Mouse (Mus musculus) gastrocnemius, adult 18-20 months (tissue): ENCODE results near the gene Oas1g. TPM values are rescaled to one million over a fixed set of nuclear protein-coding genes. Genes with fewer than 3 reads are reported as not detected.
"Not testable (repeated sequence)": the region's sequence is repeated elsewhere in the genome, so short reads cannot be mapped to it uniquely, and the experiment has no call there.

Experiments
- DNase-seq: peaks from one replicate; pipeline ENCODE4 v3.0.0; 2021; ENCODE audit warnings: low spot score
- total RNA-seq, 2 experiments: library from RNA; stranded (reverse); gene quantifications; 2 replicates each; pipeline ENCODE4 v1.2.3; 2021

The Oas1g gene
- total RNA-seq, 2 experiments from 2014 or later = not detected

GRCm38 (mm10) chr5:120890991-120891390 lies 3.6 kb upstream of the Oas1g start:
- no peak for DNase-seq

- no peak for DNase-seq
Observed at GRCm38 (mm10) chr5:120890026-120890425, 2.6 kb upstream of the Oas1g start.

- DNase-seq = not testable (repeated sequence)
Observed at GRCm38 (mm10) chr5:120888294-120888815, 942 bp upstream of the Oas1g start.

- no peak for DNase-seq
Observed at GRCm38 (mm10) chr5:120887831-120888230, 418 bp upstream of the Oas1g start.

GRCm38 (mm10) chr5:120881681-120882080 lies 5.7 kb downstream of the Oas1g start:
- DNase-seq = not testable (repeated sequence)

- not testable (repeated sequence) for DNase-seq
Observed at GRCm38 (mm10) chr5:120878803-120879202, 8.6 kb downstream of the Oas1g start.

- not testable (repeated sequence) for DNase-seq
Observed at GRCm38 (mm10) chr5:120877407-120877806, 10.0 kb downstream of the Oas1g start.

GRCm38 (mm10) chr5:120876839-120877238 lies 10.6 kb downstream of the Oas1g start:
- DNase-seq = not testable (repeated sequence)

GRCm38 (mm10) chr5:120871469-120871868 lies 15.9 kb downstream of the Oas1g start:
- no peak for DNase-seq

- no peak for DNase-seq
Observed at GRCm38 (mm10) chr5:120870782-120871181, 16.6 kb downstream of the Oas1g start.

- no peak for DNase-seq
Observed at GRCm38 (mm10) chr5:120870081-120870480, 17.3 kb downstream of the Oas1g start.

GRCm38 (mm10) chr5:120869436-120870015 lies 17.9 kb downstream of the Oas1g start:
- no peak for DNase-seq

GRCm38 (mm10) chr5:120865336-120865860 lies 22.0 kb downstream of the Oas1g start:
- DNase-seq = no peak

- DNase-seq = no peak
Observed at GRCm38 (mm10) chr5:120861121-120861520, 26.3 kb downstream of the Oas1g start, which contains the start of gene Oas1h. TSS of gene Oas1h (plus strand) at chr5:120861421.

- no peak for DNase-seq
Observed at GRCm38 (mm10) chr5:120859241-120859640, 28.2 kb downstream of the Oas1g start.

GRCm38 (mm10) chr5:120849601-120850136 lies 37.7 kb downstream of the Oas1g start:
- peak; percentile 5 for DNase-seq

GRCm38 (mm10) chr5:120847067-120847466 lies 40.3 kb downstream of the Oas1g start, which contains the start of gene Oas1f:
TSS of gene Oas1f (plus strand) at chr5:120847367.
- no peak for DNase-seq

GRCm38 (mm10) chr5:120844713-120845112 lies 42.7 kb downstream of the Oas1g start:
- DNase-seq = no peak

GRCm38 (mm10) chr5:120836731-120837585 lies 50.5 kb downstream of the Oas1g start:
- DNase-seq = no peak

- no peak for DNase-seq
Observed at GRCm38 (mm10) chr5:120833335-120834280, 53.8 kb downstream of the Oas1g start.

GRCm38 (mm10) chr5:120831031-120831430 lies 56.4 kb downstream of the Oas1g start:
- no peak for DNase-seq
